Mouse (Mus musculus): ENCODE results near the gene Srm.

- TF ChIP-seq CTCF (IDR thresholded peaks at IDR 0.05; ENCODE audit: low read depth) (no peak), EP300 (IDR thresholded peaks at IDR 0.05; ENCODE audit: low read depth) (no peak)
These were observed 28.5 kb downstream of the Srm start for GRCm38 (mm10) chr4:148619805-148620204.
